Mouse (Mus musculus) c-Kit-positive CD71-positive TER-119-negative erythroid progenitor cells, embryonic 14.5 days (primary cell): ENCODE data around the gene Cnga1.
A peak's percentile ranks its signal among the peaks of the same experiment; 100 is the strongest.
"Not testable (repeated sequence)": the region's sequence is repeated elsewhere in the genome, so short reads cannot be mapped to it uniquely, and the experiment has no call there.

Experiments used
- DNase-seq: peaks from one replicate; pipeline ENCODE4 v3.0.0-alpha.2; 2013; ENCODE audit warnings: low read depth

Gene Cnga1

GRCm38 (mm10) chr5:72640072-72640471 is 4.0 kb downstream of the Cnga1 start:
- DNase-seq: no peak

DNA sequence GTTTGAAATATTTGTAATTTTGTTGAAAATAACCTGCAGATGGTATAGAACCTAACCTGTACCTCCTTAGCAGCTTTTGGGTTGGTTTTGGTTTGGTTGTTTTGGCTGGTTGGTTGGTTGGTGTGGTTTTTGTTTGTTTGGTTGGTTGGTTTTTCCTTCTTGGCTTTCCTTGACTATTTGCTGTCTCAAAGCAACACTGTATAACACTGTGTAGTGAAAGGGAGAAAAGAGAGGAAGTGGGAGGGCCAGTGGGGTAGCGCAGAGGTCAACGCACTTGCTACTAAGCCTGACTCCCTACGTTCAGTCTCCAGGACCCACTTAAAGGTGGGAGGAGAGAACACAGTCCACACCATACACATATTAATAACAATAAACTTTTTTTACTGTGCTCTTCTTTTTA is 7.5 kb downstream of the Cnga1 start:
- DNase-seq: no peak

DNA sequence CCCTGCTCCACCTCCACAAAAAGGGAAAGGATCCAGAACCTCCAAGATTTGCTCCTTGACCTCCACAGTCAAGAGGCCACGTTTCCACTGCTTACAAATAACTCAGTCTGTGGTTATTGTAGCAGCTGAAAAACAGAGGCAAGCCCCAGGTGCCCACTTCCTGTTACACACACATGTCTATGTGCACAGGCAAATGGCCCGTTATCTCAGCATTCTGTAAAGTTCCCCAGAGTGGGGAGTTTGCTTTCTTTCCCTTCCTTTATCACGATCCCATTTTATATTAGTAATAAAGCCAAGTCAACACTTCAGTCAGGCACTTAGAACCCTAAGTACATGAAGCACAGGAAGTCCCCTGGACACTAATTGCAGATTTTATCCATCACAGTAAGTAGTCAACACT is 8.0 kb downstream of the Cnga1 start:
- DNase-seq: no peak

GRCm38 (mm10) chr5:72634791-72635271 is 9.2 kb downstream of the Cnga1 start:
- no peak for DNase-seq

DNA sequence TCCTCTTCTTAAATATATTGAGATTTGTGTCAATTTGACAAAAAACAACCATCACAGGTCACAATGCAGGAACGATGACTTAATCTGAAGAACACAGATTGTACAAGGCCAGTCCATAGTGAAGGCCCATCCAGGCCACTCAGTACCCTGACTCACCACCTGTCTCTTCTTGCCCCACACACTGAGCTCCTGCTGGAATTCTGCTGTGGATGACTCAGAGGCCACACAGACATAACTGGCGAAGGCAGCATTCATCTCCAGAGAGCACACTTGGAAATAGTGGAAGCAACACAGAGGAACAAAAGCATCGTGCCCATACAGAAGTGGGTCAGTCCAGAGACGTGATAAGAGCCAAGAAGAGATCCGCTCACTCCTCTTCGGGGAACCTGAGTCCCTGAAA is 14.0 kb downstream of the Cnga1 start:
- DNase-seq: no peak

DNA sequence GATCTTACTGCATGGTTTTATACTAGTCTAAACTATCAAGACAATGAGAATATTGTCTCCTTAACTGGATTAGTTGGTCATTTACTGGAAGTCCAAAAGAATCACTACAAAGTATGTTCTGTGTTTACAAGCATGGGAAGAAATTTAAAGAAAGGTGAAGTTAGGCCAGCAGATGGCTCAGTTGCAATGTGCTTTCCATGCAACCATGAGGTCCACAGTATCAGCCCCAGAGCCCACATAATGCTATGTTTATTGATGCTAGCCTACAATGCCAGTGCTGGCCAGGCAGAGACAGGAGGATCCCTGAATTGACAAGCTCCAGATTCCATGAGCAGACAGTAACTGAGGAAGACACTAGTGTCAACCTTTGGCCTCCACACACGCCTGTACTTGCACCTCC is 23.1 kb downstream of the Cnga1 start:
- no peak for DNase-seq

- no peak for DNase-seq
These were observed 26.7 kb downstream of the Cnga1 start for GRCm38 (mm10) chr5:72617413-72617812.

GRCm38 (mm10) chr5:72603138-72603537 is 40.9 kb downstream of the Cnga1 start:
- no peak for DNase-seq

DNA sequence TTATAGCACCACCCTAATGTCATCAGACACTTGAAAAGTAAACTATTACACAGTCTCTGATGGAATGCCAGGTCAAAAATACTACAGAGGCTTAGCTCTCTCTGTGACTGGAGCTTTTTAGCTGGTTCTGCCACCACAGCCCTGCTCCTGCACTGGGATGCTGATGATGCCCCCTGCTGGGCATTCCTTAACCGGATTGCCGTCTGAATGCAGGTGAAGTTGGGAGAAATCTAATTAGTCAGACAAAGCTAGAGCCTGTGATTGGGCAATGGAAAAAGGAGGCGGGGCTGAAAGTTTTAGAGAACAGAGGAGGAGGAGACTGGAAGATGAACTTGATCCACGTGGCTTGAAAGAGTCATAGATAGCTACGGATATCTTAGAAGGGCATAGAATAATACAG is 43.1 kb downstream of the Cnga1 start:
- DNase-seq: peak; percentile 34

- no peak for DNase-seq
These were observed 56.8 kb downstream of the Cnga1 start, which contains the start of gene Gm5868 for GRCm38 (mm10) chr5:72587192-72587681. Gm5868 (minus strand) TSS chr5:72587551.

- not testable (repeated sequence) for DNase-seq
These were observed 57.3 kb downstream of the Cnga1 start for GRCm38 (mm10) chr5:72586667-72587191.

- not testable (repeated sequence) for DNase-seq
These were observed 58.0 kb downstream of the Cnga1 start for GRCm38 (mm10) chr5:72586122-72586521.

- not testable (repeated sequence) for DNase-seq
These were observed 63.1 kb downstream of the Cnga1 start, which contains the start of gene Zar1 for GRCm38 (mm10) chr5:72580970-72581332. Zar1 (minus strand) TSS chr5:72581254.

GRCm38 (mm10) chr5:72580088-72580969 is 63.7 kb downstream of the Cnga1 start:
- DNase-seq: not testable (repeated sequence)

DNA sequence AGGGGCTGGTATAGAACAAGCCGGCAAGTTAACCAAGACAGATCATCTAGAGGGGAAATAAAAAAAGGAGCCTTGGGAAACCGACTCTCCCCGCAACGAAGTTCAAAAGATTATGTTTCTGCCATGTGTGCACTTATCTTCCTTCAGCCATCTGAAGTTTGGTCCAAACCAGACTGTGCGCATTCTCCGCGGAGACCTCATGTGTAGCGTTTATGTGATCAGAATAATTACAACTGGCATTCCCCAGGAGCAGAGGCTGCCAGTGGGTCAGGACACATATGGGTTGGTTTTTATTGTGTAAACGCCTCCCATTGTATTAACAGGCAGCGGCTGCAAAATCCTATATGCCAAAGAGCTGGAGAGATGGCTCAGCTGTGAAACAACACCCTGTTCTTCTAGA is 64.5 kb downstream of the Cnga1 start:
- DNase-seq: not testable (repeated sequence)

- DNase-seq: no peak
These were observed 78.5 kb downstream of the Cnga1 start for GRCm38 (mm10) chr5:72565621-72566020.

DNA sequence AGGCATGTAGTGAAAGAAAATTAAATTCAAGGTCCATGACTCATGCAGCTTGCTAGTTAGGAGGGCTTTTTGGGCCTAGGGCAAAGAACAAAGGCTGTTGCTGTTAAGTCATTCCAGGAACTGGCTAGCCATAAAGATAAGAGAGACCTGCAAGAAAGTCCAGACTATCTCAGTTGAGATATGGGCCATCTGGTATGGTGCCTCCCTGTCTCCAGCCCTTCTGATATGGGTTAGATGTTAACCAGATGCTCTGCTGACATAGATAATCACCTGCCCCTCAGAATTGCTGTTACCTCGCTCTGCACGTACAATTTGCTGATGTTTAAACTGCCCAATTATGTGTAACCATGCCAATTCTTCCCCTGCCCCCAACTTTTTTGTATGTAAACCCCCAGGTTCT is 80.9 kb downstream of the Cnga1 start:
- DNase-seq: not testable (repeated sequence)

DNA sequence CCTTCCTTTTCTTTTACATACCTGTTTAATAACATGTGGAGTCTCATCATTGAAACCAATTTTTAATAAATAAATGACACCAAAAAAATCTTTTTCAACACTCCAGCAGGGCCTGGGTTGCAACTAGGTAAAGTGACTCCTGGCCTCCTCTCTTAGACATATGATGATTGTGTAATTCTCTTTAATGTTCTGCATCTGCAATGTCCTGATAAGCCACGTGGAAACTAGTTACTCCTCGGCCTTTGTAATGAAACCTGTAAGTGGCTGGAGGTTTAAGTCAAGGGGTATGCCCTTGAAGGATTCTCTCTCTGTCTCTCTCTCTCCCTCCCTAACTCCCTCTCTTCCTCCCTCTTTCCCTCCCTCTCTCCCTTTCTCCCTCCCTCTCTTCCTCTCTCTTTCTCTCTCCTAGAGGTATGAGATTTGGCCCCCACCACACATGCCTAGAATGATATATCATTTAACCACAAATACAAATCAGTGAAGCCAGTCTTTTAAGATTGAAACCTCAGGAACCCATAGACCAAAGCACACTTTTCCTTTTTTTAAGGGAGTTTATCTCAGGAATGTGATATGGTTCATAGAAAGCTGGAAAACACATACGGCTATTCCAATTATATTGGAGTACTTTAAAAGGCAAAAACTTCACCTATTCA is 83.0 kb downstream of the Cnga1 start:
- DNase-seq: peak; percentile 59

- DNase-seq: peak; percentile 99
These were observed 84.5 kb downstream of the Cnga1 start, which contains the start of gene Nfxl1 for GRCm38 (mm10) chr5:72559544-72560049. Nfxl1 (minus strand) TSS chr5:72559684.

DNA sequence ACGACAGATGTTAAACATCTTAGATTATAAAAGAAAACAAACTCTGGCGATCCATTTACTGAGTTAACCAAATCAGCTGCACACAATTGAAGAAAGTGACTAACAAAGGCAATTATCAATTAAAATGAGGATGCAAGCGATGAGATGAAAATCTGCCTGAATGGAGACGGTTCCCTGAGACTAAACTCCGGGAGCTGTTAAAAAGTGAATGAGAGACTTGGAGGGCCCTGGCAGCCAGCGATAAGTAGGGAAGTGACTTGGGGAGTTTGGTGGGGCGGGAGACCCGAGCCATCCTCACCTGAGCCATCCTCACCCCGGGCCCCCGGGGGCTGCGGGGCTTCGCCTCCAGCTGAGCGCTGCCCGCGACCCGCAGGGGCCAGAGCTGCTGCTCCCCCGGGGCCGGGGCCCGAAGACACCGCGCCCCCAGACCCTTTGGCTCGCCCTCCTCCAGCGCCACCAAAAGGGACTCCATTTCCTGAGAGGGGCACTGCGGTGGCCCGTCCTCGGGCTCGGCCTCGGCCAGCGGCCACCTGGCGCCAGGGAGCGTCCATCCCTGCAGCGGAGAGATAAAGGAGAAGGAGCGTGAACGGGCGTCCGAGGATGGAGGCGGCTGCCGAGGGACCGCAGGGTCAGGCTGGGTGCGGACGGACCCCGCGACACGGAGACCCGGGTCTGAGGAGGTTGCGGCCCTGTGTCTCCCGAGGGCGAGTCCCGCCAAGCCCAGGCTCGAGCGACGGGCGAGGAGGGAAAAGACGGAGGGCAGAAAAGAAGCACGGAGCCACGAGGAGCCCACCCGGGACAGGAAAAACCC is 85.2 kb downstream of the Cnga1 start:
- DNase-seq: no peak

DNA sequence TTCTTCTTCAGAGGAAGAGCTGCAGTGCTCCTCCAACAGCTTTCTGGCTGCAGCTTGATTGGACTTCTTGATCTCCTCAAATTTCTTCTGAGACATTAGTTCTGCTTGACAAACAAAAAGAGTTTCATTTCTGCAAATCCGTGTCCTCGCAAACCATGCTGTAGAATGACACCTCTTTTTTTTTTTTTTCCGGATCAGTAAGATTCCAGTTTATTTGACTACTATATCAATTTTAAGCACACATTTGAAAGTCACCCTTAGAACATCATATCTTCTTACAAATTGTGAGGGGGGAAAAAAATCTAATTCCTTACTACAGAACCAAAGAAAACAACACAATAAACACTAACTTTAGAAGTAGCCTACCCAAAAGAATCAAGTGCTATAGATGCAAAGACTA is 87.8 kb downstream of the Cnga1 start:
- no peak for DNase-seq
